Mouse (Mus musculus) liver, adult 2 months (tissue): Measurements from ENCODE around the gene Slc34a2. TPM values are rescaled to one million over a fixed set of nuclear protein-coding genes. Genes with fewer than 3 reads are reported as not detected.

Source experiments
- DNase-seq: peaks from one replicate; pipeline ENCODE4 v3.0.0-alpha.2; 2011; ENCODE audit warnings: low read depth, low spot score; ENCODE audit errors: extremely low read depth
- H3K27ac ChIP-seq: fragments of 200-500 bp; replicated peaks from 2 replicates; pipeline ENCODE4 v1.5.1; 2012; ENCODE audit warnings: low read depth, mild to moderate bottlenecking, control low read depth, inconsistent platforms, low read length; ENCODE audit not compliant: insufficient read depth
- H3K27me3 ChIP-seq: fragments of 200-500 bp; 2 replicates; pipeline ENCODE4 v1.6.1; 2012; ENCODE audit warnings: mild to moderate bottlenecking, moderate library complexity, low read length, inconsistent platforms; ENCODE audit not compliant: control insufficient read depth, insufficient read depth
- H3K36me3 ChIP-seq: fragments of 200-500 bp; 2 replicates; pipeline ENCODE4 v1.6.1; 2012; ENCODE audit warnings: low read length, inconsistent platforms; ENCODE audit not compliant: control insufficient read depth, insufficient read depth
- H3K4me1 ChIP-seq: fragments of 200-500 bp; 2 replicates; pipeline ENCODE4 v1.6.1; 2011; ENCODE audit warnings: low read length; ENCODE audit not compliant: control insufficient read depth, insufficient read depth
- H3K4me3 ChIP-seq: fragments of 200-500 bp; 2 replicates; pipeline ENCODE4 v1.5.1; 2011; ENCODE audit warnings: low read depth, mild to moderate bottlenecking, control low read depth, low read length, moderate library complexity; ENCODE audit not compliant: insufficient read depth
- H3K79me2 ChIP-seq: fragments of 200-500 bp; 2 replicates; pipeline ENCODE4 v1.6.1; 2012; ENCODE audit warnings: inconsistent platforms, mild to moderate bottlenecking, low read length, moderate library complexity; ENCODE audit not compliant: control insufficient read depth, insufficient read depth
- H3K9ac ChIP-seq: fragments of 200-500 bp; 2 replicates; pipeline ENCODE4 v1.6.1; 2012; ENCODE audit warnings: low read depth, mild to moderate bottlenecking, control low read depth, inconsistent platforms, low read length
- CTCF ChIP-seq: fragments of 200-500 bp; IDR thresholded peaks from 2 replicates; pipeline ENCODE4 v1.5.1; 2011; ENCODE audit warnings: low read depth, low read length, control low read depth
- POLR2A ChIP-seq: fragments of 200-500 bp; IDR thresholded peaks from 2 replicates; pipeline ENCODE4 v1.6.1; 2011; ENCODE audit warnings: low read length, control low read depth; ENCODE audit not compliant: insufficient read depth; ENCODE audit errors: extremely low read depth
- WGBS: fragments of 180-500 bp; shearing (Covaris S2); methylation state at CpG from one replicate; pipeline ENCODE4 v1.1.7; 2018; 5-methylcytosine and 5-hydroxymethylcytosine counted together
- polyA plus RNA-seq: library from polyadenylated mRNA; depleted of rRNA; stranded (reverse); fragments of >200 nt; gene quantifications from 2 replicates; pipeline ENCODE4 v1.2.3, GENCODE M21; 2012
- total RNA-seq: library from RNA; depleted of rRNA; stranded (reverse); fragments of >200 nt; gene quantifications from 2 replicates; pipeline ENCODE4 v1.2.3, GENCODE M21; 2014

The Slc34a2 gene
- total and polyA plus RNA-seq, 2 experiments: 0.18 to 1.7 TPM

DNA sequence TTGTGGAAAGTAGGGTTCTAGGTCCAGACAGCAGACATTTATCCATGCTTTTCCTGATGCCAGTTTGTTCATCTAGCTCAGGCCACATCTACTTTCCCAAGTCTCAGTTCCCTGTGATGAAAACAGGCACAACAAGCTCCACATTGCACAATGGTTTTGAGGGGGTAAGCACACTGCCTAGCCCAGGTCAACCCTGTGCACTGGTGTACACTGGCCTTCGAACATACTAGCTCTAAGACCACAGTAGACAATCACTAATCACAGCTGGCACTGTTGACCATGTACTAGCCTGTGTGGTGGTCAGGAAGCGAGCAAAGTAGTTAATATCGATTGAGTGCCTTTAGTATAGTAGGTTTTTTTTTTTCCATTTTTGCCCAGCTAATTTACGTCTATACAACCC lies 34.4 kb upstream of the Slc34a2 start:
- Histone ChIP-seq H3K9ac (no peak overlapping the region), H3K4me1 (peaks cover 21% of the 10 kb centered on the region), H3K79me2 (no peaks in the 10 kb centered on the region), H3K27ac (no peak overlapping the region), H3K36me3 (no peaks in the 10 kb centered on the region), H3K4me3 (no peak overlapping the region), H3K27me3 (no peaks in the 10 kb centered on the region)
- no peak for DNase-seq
- TF ChIP-seq CTCF (no peak), POLR2A (no peak)
- WGBS: 74% methylated on average over 4 of the region's 4 CpGs

DNA sequence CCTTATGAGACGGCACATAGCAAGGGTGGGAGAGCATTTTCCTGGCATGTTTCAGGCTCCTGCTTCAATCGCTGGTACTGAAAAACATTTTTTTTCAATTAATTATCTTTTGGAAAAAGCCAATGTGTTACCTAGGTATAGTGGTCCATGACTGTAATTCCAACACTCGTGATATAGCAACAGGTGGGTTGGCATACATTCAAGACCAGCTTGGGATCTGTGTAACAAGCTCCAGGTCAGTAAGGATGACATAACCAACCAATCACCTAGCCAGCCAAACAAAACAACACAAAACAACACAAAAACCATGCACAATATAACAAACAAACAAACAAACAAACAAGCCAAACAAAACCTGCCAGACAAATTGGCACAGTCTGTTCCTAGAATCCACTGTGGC lies 33.9 kb upstream of the Slc34a2 start:
- 86% methylated on average over 3 of the region's 3 CpGs for WGBS
- TF ChIP-seq POLR2A (no peak), CTCF (no peak)

DNA sequence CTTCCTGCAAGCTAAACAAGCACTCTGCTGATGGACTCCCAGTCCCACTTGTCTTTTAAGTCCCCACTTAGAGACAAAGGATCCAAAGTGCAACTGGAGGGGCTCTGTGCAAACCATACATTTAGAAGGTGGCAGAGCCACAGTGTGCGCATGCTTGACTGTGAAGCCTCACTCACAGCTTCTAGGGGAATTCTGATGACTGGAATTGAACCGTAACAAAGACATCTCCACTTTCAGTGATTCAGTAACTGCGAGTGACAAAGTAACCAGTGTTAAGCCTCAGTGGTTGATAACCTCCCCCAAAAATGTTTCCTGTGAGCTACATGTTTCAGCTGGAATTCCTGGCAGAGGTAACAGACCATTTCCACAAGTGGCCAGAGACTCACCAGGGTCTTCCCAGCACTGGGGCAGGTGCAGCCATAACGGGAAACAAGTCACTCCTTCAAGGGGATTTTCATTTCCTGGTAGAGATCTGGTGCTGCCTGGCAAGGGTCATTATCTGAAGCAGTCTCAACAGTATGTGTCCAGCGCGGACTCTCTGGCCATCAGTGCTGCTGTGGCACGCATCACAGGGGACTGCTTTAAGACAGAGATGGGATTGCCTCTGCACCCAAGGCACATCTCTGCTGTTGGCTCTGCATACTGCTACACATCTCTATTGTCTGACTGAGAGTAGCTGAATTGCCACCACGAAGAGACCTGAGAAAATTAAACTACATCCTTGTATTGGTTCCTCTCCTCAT lies 28.7 kb upstream of the Slc34a2 start:
- H3K36me3 ChIP-seq: no peaks in the 10 kb centered on the region
- H3K79me2 ChIP-seq: no peaks in the 10 kb centered on the region
- H3K9ac ChIP-seq: no peak overlapping the region
- no peak overlapping the region for H3K4me3 ChIP-seq
- TF ChIP-seq CTCF (no peak), POLR2A (no peak)
- peaks cover 2% of the 10 kb centered on the region; the same call in 1 of the 2 replicates for H3K4me1 ChIP-seq
- 89% methylated on average over 8 of the region's 8 CpGs for WGBS
- H3K27me3 ChIP-seq: no peaks in the 10 kb centered on the region
- H3K27ac ChIP-seq: no peak overlapping the region
- DNase-seq: no peak

More for the DNA sequence above, 33.9 kb upstream of the Slc34a2 start:
- Histone ChIP-seq H3K79me2 (no peaks in the 10 kb centered on the region), H3K9ac (no peak overlapping the region), H3K4me1 (peaks cover 16% of the 10 kb centered on the region), H3K4me3 (no peak overlapping the region), H3K27ac (no peak overlapping the region), H3K36me3 (no peaks in the 10 kb centered on the region), H3K27me3 (no peaks in the 10 kb centered on the region)
- DNase-seq: no peak

DNA sequence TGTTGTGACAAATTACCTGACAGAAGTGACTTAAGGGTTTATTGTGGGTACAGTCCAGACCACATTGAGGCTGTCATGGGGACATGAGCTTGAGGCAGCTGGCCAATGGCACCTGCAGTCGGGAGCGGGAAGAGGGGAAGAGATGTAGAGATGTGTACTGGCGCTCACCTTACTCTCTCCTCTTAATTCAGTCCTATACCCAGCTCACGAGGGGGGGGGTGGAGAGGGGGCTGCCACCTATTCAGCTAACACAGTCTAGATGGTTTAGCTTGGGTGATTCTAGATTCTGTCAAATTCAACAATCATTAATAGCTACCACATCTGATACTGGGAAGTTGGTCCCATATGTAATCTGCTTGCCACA lies 28.1 kb upstream of the Slc34a2 start:
- DNase-seq: no peak
- H3K4me3 ChIP-seq: no peak overlapping the region
- 90% methylated on average over 4 of the region's 4 CpGs for WGBS

GRCm38 (mm10) chr5:53011327-53011726 lies 26.6 kb upstream of the Slc34a2 start:
- no peak for DNase-seq
- H3K4me3 ChIP-seq: no peak overlapping the region
- no peaks in the 10 kb centered on the region for H3K27me3 ChIP-seq
- 96% methylated on average over 3 of the region's 3 CpGs for WGBS
- H3K79me2 ChIP-seq: no peaks in the 10 kb centered on the region
- no peak overlapping the region for H3K9ac ChIP-seq
- peaks cover 2% of the 10 kb centered on the region; the same call in 1 of the 2 replicates for H3K4me1 ChIP-seq
- H3K36me3 ChIP-seq: no peaks in the 10 kb centered on the region
- H3K27ac ChIP-seq: no peak overlapping the region
- TF ChIP-seq POLR2A (no peak), CTCF (no peak)

More for the DNA sequence above, 28.1 kb upstream of the Slc34a2 start:
- TF ChIP-seq CTCF: no peak
- no peak for TF ChIP-seq POLR2A
- Histone ChIP-seq H3K36me3 (no peaks in the 10 kb centered on the region), H3K9ac (no peak overlapping the region), H3K4me1 (peaks cover 2% of the 10 kb centered on the region; the same call in 1 of the 2 replicates), H3K27ac (no peak overlapping the region), H3K27me3 (no peaks in the 10 kb centered on the region), H3K79me2 (no peaks in the 10 kb centered on the region)

DNA sequence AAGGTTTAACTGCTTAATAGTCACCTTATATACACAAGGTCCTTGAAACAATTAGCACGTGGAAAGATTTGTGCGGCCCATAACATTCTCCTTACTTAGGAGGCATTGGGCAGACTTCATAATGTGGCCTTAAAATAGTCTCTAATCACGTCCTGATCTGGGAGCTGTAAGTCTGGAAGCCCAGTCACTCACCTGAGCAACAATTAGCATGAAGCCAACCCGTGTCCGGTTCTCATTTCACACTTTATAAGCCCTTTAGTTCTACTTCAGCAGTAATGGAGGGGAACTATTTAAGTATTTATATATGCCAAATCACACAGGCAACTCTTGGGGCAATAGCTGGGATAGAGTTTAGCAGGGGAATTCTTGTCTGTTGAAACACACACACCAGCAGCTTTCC lies 21.3 kb upstream of the Slc34a2 start:
- Histone ChIP-seq H3K4me3 (no peak overlapping the region), H3K27ac (no peak overlapping the region), H3K36me3 (no peaks in the 10 kb centered on the region), H3K9ac (no peak overlapping the region), H3K4me1 (no peaks in the 10 kb centered on the region), H3K27me3 (no peaks in the 10 kb centered on the region), H3K79me2 (no peaks in the 10 kb centered on the region)
- TF ChIP-seq POLR2A (no peak), CTCF (no peak)
- 90% methylated on average over 5 of the region's 5 CpGs for WGBS
- DNase-seq: no peak
